Mouse (Mus musculus): ENCODE results near the gene Hoxb13. TPM values are rescaled to one million over a fixed set of nuclear protein-coding genes. Genes with fewer than 3 reads are reported as not detected.

The Hoxb13 gene
- total RNA-seq, 2 experiments from 2014 or later, result not detected

DNA sequence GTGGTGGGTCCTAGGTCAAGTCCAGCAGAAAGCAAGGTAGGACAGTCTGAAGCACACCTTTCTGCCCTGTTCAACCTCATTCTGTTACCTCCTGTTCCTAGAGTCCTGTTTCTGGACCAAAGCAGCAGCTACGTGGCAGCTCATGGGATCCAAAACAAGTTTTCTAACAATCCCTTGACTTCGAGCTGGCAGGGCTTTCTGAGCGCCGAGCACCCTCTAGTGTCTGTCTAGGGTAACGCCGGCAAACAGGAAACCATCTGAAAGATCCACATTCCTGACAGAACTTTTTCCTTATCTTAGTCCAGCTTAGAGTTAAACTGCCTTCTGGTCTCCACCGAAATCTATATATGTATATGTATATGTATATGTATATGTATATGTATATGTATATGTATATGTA is 46.1 kb downstream of the Hoxb13 start:
- H3K4me3 ChIP-seq, result no peak overlapping the region
- TF ChIP-seq CTCF (IDR thresholded peaks at IDR 0.05), result peak; percentile 83
- intact Hi-C loops (cut with DNase I), result no loop called here
- DNase-seq, result peak; percentile 33
- no peak overlapping the region for H3K27ac ChIP-seq

Other genes with a start within 250 kb of the Hoxb13 start
- gene Igf2bp1, start 188.4 kb upstream of the Hoxb13 start, total RNA-seq (2021), result not detected
- not detected for gene Gip, start 169.8 kb upstream of the Hoxb13 start, total RNA-seq (2021)
- gene Snf8, start 159.4 kb upstream of the Hoxb13 start, total RNA-seq (2021), result 10 to 100 TPM; 31.6 to 34.6 TPM
- gene Ube2z, start 128.9 kb upstream of the Hoxb13 start, total RNA-seq (2021), result 10 to 100 TPM; 14.4 to 18.2 TPM
- gene Atp5g1, start 118.6 kb upstream of the Hoxb13 start, total RNA-seq (2021), result 1,000 to 10,000 TPM; 1,178 to 1,786 TPM
- not detected for gene Calcoco2, start 82.4 kb upstream of the Hoxb13 start, total RNA-seq (2021)
- gene Ttll6, start 60.5 kb upstream of the Hoxb13 start, total RNA-seq (2021), result not detected
- gene Hoxb9, start 77.1 kb downstream of the Hoxb13 start, total RNA-seq (2021), result under 1 TPM in 1 of 2 experiments, not detected in 1; 0.14 TPM
- gene Hoxb8, start 87.6 kb downstream of the Hoxb13 start, total RNA-seq (2021), result under 1 TPM; 0.14 to 0.23 TPM
- under 1 TPM; 0.47 to 0.56 TPM for gene Hoxb7, start 92.3 kb downstream of the Hoxb13 start, total RNA-seq (2021)
- under 1 TPM; 0.56 to 0.64 TPM for gene Hoxb6, start 98.2 kb downstream of the Hoxb13 start, total RNA-seq (2021)
- gene Hoxb5, start 109.0 kb downstream of the Hoxb13 start, total RNA-seq (2021), result under 1 TPM; 0.26 to 0.28 TPM
- under 1 TPM; 0.31 to 0.38 TPM for gene Hoxb4, start 124.0 kb downstream of the Hoxb13 start, total RNA-seq (2021)
- under 1 TPM; 0.22 to 0.51 TPM for gene Hoxb3, start 129.0 kb downstream of the Hoxb13 start, total RNA-seq (2021)
- gene Hoxb2, start 156.2 kb downstream of the Hoxb13 start, total RNA-seq (2021), result under 1 TPM; 0.15 to 0.20 TPM
- not detected for gene Hoxb1, start 171.4 kb downstream of the Hoxb13 start, total RNA-seq (2021)